Mouse (Mus musculus): ENCODE measurements around the gene Dennd1b.

GRCm38 (mm10) chr1:139224309-139224949, 261.2 kb downstream of the Dennd1b start:
- TF ChIP-seq POLR2A (IDR thresholded peaks at IDR 0.05; ENCODE audit: insufficient read depth, low read depth, low read length) (no peak), CTCF (IDR thresholded peaks at IDR 0.05) (no peak)
